Mouse (Mus musculus): ENCODE data around the gene Nup210l. TPM values are rescaled to one million over a fixed set of nuclear protein-coding genes. Genes with fewer than 3 reads are reported as not detected.

Nup210l gene
- polyA plus RNA-seq, 1 experiment from 2014 or later, result 0.44 TPM

- Histone ChIP-seq H3K27ac (no peak overlapping the region), H3K27me3 (no peaks in the 10 kb centered on the region), H3K9me3 (no peaks in the 10 kb centered on the region), H3K4me3 (no peak overlapping the region), H3K36me3 (no peaks in the 10 kb centered on the region), H3K4me1 (no peaks in the 10 kb centered on the region), H3K9ac (no peak overlapping the region), H3K4me2 (no peak overlapping the region)
- 86% methylated on average over 3 of the region's 3 CpGs for WGBS
- ATAC-seq (ENCODE audit: insufficient number of reproducible peaks, insufficient read depth, low FRiP score, low TSS enrichment, low read depth), result no peak
Observed at GRCm38 (mm10) chr3:90161541-90161940, 57.6 kb downstream of the Nup210l start.

- WGBS, result 80% methylated on average over 3 of the region's 3 CpGs
- Histone ChIP-seq H3K9me3 (no peaks in the 10 kb centered on the region), H3K9ac (no peak overlapping the region), H3K27ac (no peak overlapping the region), H3K36me3 (no peaks in the 10 kb centered on the region), H3K4me2 (no peak overlapping the region), H3K4me3 (no peak overlapping the region), H3K27me3 (no peaks in the 10 kb centered on the region), H3K4me1 (no peaks in the 10 kb centered on the region)
- no peak for ATAC-seq (ENCODE audit: insufficient number of reproducible peaks, insufficient read depth, low FRiP score, low TSS enrichment, low read depth)
Observed at GRCm38 (mm10) chr3:90179566-90179965, 75.6 kb downstream of the Nup210l start.

- no peaks in the 10 kb centered on the region for H3K9me3 ChIP-seq
- H3K4me3 ChIP-seq, result no peak overlapping the region
- ATAC-seq (ENCODE audit: insufficient number of reproducible peaks, insufficient read depth, low FRiP score, low TSS enrichment, low read depth), result no peak
- H3K9ac ChIP-seq, result no peak overlapping the region
- H3K27ac ChIP-seq, result no peak overlapping the region
- 80% methylated on average over 3 of the region's 3 CpGs for WGBS
- no peak overlapping the region for H3K4me2 ChIP-seq
- no peaks in the 10 kb centered on the region for H3K27me3 ChIP-seq
- H3K36me3 ChIP-seq, result no peaks in the 10 kb centered on the region
- H3K4me1 ChIP-seq, result no peaks in the 10 kb centered on the region
Observed at GRCm38 (mm10) chr3:90183581-90183980, 79.6 kb downstream of the Nup210l start.

GRCm38 (mm10) chr3:90190859-90191510, 87.1 kb downstream of the Nup210l start:
- Histone ChIP-seq H3K4me2 (no peak overlapping the region), H3K9me3 (no peaks in the 10 kb centered on the region), H3K27me3 (no peaks in the 10 kb centered on the region), H3K27ac (no peak overlapping the region), H3K4me3 (no peak overlapping the region), H3K9ac (no peak overlapping the region), H3K4me1 (no peaks in the 10 kb centered on the region), H3K36me3 (no peaks in the 10 kb centered on the region)
- ATAC-seq (ENCODE audit: insufficient number of reproducible peaks, insufficient read depth, low FRiP score, low TSS enrichment, low read depth), result no peak
- 74% methylated on average over 11 of the region's 11 CpGs for WGBS

- no peaks in the 10 kb centered on the region for H3K36me3 ChIP-seq
- H3K4me3 ChIP-seq, result no peak overlapping the region
- H3K27me3 ChIP-seq, result no peaks in the 10 kb centered on the region
- WGBS, result 47% methylated on average over 4 of the region's 4 CpGs
- no peak for ATAC-seq (ENCODE audit: insufficient number of reproducible peaks, insufficient read depth, low FRiP score, low TSS enrichment, low read depth)
- H3K27ac ChIP-seq, result no peak overlapping the region
- no peak overlapping the region for H3K4me2 ChIP-seq
- H3K9ac ChIP-seq, result no peak overlapping the region
- H3K4me1 ChIP-seq, result no peaks in the 10 kb centered on the region
- H3K9me3 ChIP-seq, result no peaks in the 10 kb centered on the region
Observed at GRCm38 (mm10) chr3:90194759-90195158, 90.8 kb downstream of the Nup210l start.

- Histone ChIP-seq H3K9ac (no peak overlapping the region), H3K4me1 (no peaks in the 10 kb centered on the region), H3K36me3 (no peaks in the 10 kb centered on the region), H3K4me3 (no peak overlapping the region), H3K4me2 (no peak overlapping the region), H3K27ac (no peak overlapping the region), H3K27me3 (no peaks in the 10 kb centered on the region), H3K9me3 (no peaks in the 10 kb centered on the region)
- 74% methylated on average over 1 of the region's 1 CpGs for WGBS
- ATAC-seq (ENCODE audit: insufficient number of reproducible peaks, insufficient read depth, low FRiP score, low TSS enrichment, low read depth), result no peak
Observed at GRCm38 (mm10) chr3:90195644-90196043, 91.7 kb downstream of the Nup210l start.

GRCm38 (mm10) chr3:90197548-90197947, 93.6 kb downstream of the Nup210l start:
- H3K4me2 ChIP-seq, result no peak overlapping the region
- H3K4me1 ChIP-seq, result no peaks in the 10 kb centered on the region
- no peaks in the 10 kb centered on the region for H3K27me3 ChIP-seq
- H3K27ac ChIP-seq, result no peak overlapping the region
- H3K36me3 ChIP-seq, result no peaks in the 10 kb centered on the region
- H3K9me3 ChIP-seq, result no peaks in the 10 kb centered on the region
- H3K9ac ChIP-seq, result no peak overlapping the region
- no peak for ATAC-seq (ENCODE audit: insufficient number of reproducible peaks, insufficient read depth, low FRiP score, low TSS enrichment, low read depth)
- 80% methylated on average over 1 of the region's 1 CpGs for WGBS
- no peak overlapping the region for H3K4me3 ChIP-seq

GRCm38 (mm10) chr3:90202884-90203283, 99.0 kb downstream of the Nup210l start:
- Histone ChIP-seq H3K9ac (no peak overlapping the region), H3K27me3 (no peaks in the 10 kb centered on the region)
- no peak for ATAC-seq (ENCODE audit: insufficient number of reproducible peaks, insufficient read depth, low FRiP score, low TSS enrichment, low read depth)

GRCm38 (mm10) chr3:90203619-90204018, 99.7 kb downstream of the Nup210l start:
- H3K9me3 ChIP-seq, result no peaks in the 10 kb centered on the region
- no peaks in the 10 kb centered on the region for H3K4me1 ChIP-seq
- H3K27me3 ChIP-seq, result no peaks in the 10 kb centered on the region
- no peak overlapping the region for H3K4me2 ChIP-seq
- WGBS, result 73% methylated on average over 5 of the region's 5 CpGs
- no peak overlapping the region for H3K4me3 ChIP-seq
- H3K9ac ChIP-seq, result no peak overlapping the region
- no peak overlapping the region for H3K27ac ChIP-seq
- no peak for ATAC-seq (ENCODE audit: insufficient number of reproducible peaks, insufficient read depth, low FRiP score, low TSS enrichment, low read depth)
- peaks cover 12% of the 10 kb centered on the region for H3K36me3 ChIP-seq

More at GRCm38 (mm10) chr3:90202884-90203283, 99.0 kb downstream of the Nup210l start:
- Histone ChIP-seq H3K4me2 (no peak overlapping the region), H3K9me3 (no peaks in the 10 kb centered on the region), H3K4me1 (no peaks in the 10 kb centered on the region), H3K4me3 (no peak overlapping the region), H3K36me3 (peaks cover 4% of the 10 kb centered on the region), H3K27ac (no peak overlapping the region)
- 83% methylated on average over 1 of the region's 1 CpGs for WGBS

- ATAC-seq (ENCODE audit: insufficient number of reproducible peaks, insufficient read depth, low FRiP score, low TSS enrichment, low read depth), result no peak
- H3K4me1 ChIP-seq, result peaks cover under 1% of the 10 kb centered on the region; the same call in 1 of the 2 replicates
- no peak overlapping the region for H3K4me2 ChIP-seq
- no peaks in the 10 kb centered on the region for H3K27me3 ChIP-seq
- H3K36me3 ChIP-seq, result peaks cover 21% of the 10 kb centered on the region
- no peak overlapping the region for H3K9ac ChIP-seq
- WGBS, result 93% methylated on average over 2 of the region's 2 CpGs
- no peaks in the 10 kb centered on the region for H3K9me3 ChIP-seq
- no peak overlapping the region for H3K27ac ChIP-seq
- no peak overlapping the region for H3K4me3 ChIP-seq
Observed at GRCm38 (mm10) chr3:90204582-90204981, 100.7 kb downstream of the Nup210l start.

- WGBS, result 73% methylated on average over 2 of the region's 2 CpGs
- H3K27me3 ChIP-seq, result no peaks in the 10 kb centered on the region
- H3K9ac ChIP-seq, result no peak overlapping the region
- no peaks in the 10 kb centered on the region for H3K9me3 ChIP-seq
- H3K36me3 ChIP-seq, result peaks cover 51% of the 10 kb centered on the region
- no peak overlapping the region for H3K4me2 ChIP-seq
- H3K27ac ChIP-seq, result no peak overlapping the region
- H3K4me3 ChIP-seq, result no peak overlapping the region
- 0 out of 2 replicates have a peak, but pooled peaks have one; percentile 38 for ATAC-seq (ENCODE audit: insufficient number of reproducible peaks, insufficient read depth, low FRiP score, low TSS enrichment, low read depth)
- H3K4me1 ChIP-seq, result peaks cover 22% of the 10 kb centered on the region
Observed at GRCm38 (mm10) chr3:90208662-90209061, 104.7 kb downstream of the Nup210l start.

GRCm38 (mm10) chr3:90209908-90210566, 106.1 kb downstream of the Nup210l start:
- Histone ChIP-seq H3K4me1 (peaks cover 29% of the 10 kb centered on the region), H3K27ac (no peak overlapping the region), H3K9ac (0 out of 2 replicates have a peak overlapping the region, but pooled peaks have one; percentile 8), H3K36me3 (peaks cover 51% of the 10 kb centered on the region), H3K4me3 (no peak overlapping the region), H3K27me3 (no peaks in the 10 kb centered on the region), H3K9me3 (no peaks in the 10 kb centered on the region), H3K4me2 (no peak overlapping the region)
- WGBS, result 92% methylated on average over 5 of the region's 5 CpGs
- no peak for ATAC-seq (ENCODE audit: insufficient number of reproducible peaks, insufficient read depth, low FRiP score, low TSS enrichment, low read depth)
